Mouse (Mus musculus) 3134 (cell line): ENCODE measurements around the gene Mmd.

Source experiments
- DNase-seq: peaks from one replicate; pipeline ENCODE4 v3.0.0-alpha.2; 2011; ENCODE audit warnings: low spot score; ENCODE audit not compliant: insufficient read length; ENCODE audit errors: extremely low read depth

The Mmd gene

GRCm38 (mm10) chr11:90247793-90248192 lies 1.5 kb upstream of the Mmd start:
- no peak for DNase-seq

GRCm38 (mm10) chr11:90249701-90250141 lies 465 bp downstream of the Mmd start:
- DNase-seq = no peak

DNA sequence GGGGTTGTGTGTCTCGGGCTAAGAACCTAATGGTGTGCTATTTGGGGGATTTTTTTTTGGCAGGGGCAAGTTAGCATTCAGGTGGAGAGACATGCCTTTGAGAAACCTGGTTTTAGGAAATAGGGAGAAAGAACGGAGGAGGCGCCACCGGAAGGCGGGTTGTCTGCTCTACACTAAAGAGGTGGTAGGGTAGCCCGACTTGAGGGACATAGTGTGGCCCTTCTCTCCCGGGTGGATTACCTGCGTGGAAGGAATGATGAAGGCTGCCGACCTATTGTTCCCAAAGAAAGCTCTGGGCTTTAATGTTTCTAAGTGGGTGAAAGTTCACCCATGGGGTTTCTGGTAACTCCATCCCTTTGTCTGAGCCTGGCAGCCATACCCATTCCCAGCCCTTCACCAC lies 933 bp downstream of the Mmd start:
- DNase-seq = no peak

GRCm38 (mm10) chr11:90250730-90251129 lies 1.5 kb downstream of the Mmd start:
- no peak for DNase-seq

DNA sequence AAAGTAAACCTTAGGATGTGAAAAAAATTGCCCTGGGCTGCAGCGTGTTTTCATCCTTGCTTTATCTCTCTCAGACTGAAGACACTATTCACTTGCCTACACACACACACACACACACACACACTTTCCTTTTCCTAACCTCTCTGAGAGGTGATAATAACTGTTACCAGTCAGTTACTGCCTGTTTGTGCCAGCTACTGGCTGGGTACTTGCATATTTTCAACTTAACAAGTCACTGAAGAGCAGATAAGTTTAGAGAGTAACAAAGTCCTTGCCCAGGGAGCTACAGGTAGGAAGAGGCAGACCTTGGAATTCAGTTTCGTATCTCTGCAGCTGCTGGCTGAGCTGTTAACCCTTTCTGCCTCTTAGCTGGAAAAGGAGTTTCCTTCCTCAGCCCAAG lies 2.7 kb downstream of the Mmd start:
- peak; percentile 24 for DNase-seq

DNA sequence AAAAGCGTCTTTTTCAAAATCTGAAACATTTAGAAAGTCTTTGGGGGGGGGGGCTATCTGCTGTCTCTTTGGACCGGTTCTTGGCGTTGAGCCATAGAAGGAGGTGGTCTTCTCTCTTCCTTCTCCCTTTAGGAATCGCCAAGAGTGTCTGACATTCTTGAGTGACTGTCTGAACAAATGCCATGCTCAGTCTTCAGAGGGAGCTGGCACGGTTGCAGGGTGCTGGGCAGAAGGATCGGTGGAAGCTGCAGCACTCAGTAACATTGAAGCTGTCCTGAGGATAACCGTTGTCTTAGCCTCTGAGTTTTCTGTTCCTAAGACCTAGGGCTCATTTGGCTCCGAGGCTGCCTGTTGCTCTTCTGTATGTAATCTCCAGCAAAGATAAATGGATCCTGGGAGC lies 3.1 kb downstream of the Mmd start:
- DNase-seq = peak; percentile 21

- DNase-seq = no peak
Observed at GRCm38 (mm10) chr11:90254536-90254935, 5.3 kb downstream of the Mmd start.

DNA sequence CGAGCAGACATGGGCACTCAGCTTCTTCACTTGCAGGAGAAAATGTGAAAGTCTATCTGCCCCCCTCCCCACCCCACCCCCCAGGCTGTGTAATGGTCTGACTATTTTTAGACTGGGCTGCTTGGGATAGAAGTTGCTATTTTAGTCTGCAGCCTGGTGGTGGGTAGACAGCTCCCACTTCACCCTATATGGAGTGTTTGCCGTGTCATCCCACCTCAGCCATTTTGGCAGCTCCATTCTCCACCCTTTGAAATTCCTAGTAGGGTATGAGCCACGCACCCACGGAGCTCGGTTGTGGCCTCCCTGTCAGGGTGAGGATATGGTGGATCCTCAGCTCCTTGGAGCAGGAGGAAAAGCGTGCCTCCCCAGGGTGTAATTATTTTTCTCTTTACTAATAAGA lies 6.4 kb downstream of the Mmd start:
- DNase-seq = no peak

- DNase-seq = no peak
Observed at GRCm38 (mm10) chr11:90256833-90257525, 7.7 kb downstream of the Mmd start.

- DNase-seq = no peak
Observed at GRCm38 (mm10) chr11:90258321-90258927, 9.2 kb downstream of the Mmd start.

GRCm38 (mm10) chr11:90259071-90259470 lies 9.8 kb downstream of the Mmd start:
- DNase-seq = no peak

DNA sequence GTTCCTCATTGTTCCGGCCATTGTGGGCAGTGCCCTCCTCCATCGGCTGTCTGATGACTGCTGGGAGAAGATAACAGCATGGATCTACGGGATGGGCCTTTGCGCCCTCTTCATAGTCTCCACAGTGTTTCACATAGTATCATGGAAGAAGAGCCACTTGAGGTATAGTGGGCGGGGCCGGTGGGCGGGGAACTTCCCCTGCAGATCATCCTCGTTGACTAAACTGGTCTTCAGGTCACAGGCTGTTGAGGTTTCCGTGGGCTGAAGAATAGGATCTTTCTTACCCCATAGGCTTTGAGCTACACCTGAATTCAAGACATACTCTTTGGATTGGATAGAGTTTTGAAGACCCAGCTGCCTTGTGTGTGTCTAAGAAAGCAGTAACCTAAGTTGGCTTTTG lies 10.6 kb downstream of the Mmd start:
- DNase-seq = no peak

DNA sequence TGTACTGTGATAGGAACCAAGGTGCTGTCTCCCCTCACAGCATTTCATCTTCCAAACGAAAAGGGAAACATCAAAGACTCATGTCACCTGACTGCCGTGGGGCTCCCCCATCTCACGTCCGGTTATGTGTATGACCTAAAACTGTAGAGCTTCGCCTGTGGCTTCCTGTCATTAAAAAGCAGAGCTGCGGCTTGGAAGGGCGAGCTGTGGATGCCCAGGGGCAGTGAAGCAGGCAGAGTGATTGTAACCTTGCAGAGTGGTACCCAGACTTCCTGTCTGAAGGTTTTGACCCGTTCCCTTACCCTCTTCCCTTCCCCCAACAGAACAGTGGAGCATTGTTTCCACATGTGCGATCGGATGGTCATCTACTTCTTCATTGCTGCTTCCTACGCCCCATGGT lies 14.9 kb downstream of the Mmd start:
- DNase-seq = no peak

DNA sequence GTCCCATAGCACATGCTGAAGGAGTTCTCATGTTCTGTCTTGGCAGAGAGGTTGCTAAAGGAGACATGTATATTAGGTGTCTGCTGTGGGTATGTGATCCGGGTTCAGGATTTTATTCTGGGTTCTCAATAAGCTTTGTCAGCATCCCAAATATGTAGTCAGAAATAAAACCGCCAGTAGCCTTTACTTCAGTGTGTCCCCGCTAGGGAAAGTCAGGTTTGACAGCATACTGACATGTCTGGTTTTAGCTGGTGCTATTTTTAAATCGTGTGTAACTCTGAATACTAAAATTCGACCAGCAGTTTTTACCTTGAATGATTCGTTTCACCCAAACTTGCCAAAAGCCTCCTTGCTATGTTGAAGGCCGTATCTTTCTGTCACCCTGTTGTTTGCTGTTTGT lies 16.3 kb downstream of the Mmd start:
- no peak for DNase-seq

- no peak for DNase-seq
Observed at GRCm38 (mm10) chr11:90268934-90269333, 19.7 kb downstream of the Mmd start.

DNA sequence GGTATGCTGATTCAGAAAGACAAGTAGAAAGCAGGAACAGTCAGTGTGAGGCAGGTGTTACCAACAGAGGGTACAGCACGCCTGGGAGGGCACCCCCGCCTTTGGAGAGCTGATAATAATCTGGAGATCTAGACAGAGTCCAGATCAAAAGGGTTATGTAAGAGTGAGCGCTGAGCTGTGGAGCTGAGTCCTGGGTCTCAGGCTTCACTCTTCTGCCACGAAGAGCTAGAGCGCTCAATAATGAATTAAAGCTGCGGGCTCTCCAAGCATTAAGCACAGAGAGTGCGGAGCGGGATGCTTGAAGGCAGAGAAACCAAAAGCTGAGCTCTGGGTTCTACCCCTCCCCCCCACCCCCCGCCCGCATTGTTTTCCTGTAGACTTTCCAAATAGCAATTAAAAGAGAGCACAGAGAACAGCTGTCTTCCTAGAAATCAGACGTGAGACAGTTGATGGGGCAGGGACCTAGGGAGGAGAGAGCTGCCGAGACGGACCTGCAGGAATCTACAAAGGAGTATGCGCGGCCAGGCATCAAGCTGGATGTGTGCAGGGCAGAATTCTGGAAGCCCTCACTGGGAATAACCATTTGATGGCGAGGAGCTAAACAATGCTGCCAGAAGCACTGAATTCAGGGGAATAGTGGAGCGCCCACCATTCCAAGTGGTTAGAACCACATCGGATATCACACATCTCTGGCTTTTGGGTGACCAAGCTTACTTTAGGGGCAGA lies 20.3 kb downstream of the Mmd start:
- no peak for DNase-seq

DNA sequence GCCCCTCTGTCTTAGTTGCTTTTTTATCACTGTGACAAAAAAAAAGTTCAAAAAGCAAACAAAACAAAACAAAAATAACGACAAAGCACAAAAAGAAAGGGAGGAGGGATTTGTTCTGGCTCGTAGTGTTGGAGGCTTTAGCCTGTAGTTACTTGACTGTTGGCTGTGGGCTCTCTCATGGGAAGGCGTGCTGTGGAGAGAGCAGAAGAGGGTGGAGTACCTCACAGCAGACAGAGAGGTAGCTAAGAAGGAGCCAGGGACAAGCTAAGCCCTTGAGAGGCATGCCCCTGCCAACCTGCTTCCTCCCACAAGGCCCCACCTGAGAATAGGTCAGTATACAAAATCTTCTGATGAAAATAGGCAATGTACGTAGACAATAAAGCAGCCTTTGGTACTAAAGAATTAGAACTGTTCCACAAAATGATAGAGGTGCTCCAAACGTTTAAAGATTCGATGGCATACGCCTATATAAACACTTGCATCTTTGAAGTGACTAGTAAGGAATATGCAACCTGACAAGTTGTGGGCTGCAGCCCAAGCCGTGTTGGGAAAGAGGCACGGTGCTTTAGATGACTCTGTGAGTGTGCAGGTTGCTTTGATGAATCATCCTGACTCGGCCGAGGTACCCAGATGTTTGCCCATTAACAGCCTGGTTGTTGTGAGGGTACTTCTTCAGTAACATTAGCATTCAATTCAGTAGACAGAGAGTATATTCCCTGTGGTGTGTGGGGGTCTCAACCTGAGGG lies 21.0 kb downstream of the Mmd start:
- no peak for DNase-seq

DNA sequence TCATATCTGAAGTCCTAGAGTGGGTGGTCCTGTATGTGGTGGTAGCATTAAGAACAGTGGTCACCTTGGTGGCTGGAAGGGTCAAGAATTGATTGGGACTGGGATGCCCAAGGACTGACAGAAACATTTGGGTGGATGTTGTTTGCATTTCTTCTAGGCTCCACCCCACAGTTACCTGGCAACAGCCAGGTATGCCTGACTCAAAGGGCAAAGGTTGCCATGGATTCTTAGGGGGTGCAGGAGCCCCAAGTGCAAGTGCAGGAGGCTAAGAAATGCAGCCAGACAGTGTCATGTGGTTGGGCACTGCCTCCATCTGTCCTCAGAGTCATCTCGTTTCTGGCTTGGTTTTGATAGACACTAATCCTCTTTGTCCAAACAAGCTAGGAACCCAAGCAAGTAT lies 24.9 kb downstream of the Mmd start:
- DNase-seq = no peak

DNA sequence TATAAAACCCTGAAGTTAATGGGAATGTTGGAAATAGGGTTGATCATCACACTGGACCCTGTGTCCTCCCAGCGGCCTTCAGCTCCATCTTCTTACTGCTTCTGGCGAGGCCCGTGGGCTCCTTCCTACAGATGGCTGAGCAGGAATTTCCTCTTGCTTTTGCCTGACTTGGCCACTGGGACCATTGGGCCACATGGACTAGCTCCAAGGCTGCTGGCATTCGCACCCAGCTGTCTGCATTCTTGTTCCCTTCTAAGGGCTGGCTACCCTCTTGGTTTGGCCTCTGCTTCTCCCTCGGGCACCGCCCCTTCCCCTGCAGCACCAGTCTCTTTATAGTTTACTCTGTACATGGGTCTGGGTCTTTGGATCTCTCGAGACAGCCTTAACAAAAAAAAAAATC lies 26.4 kb downstream of the Mmd start:
- DNase-seq = no peak

GRCm38 (mm10) chr11:90276150-90276549 lies 26.9 kb downstream of the Mmd start:
- DNase-seq = no peak

GRCm38 (mm10) chr11:90276561-90276960 lies 27.3 kb downstream of the Mmd start:
- DNase-seq = no peak
